Mouse (Mus musculus): ENCODE results near the gene Tspan14. TPM values are rescaled to one million over a fixed set of nuclear protein-coding genes. Genes with fewer than 3 reads are reported as not detected.

The Tspan14 gene
- polyA plus RNA-seq, 1 experiment from 2014 or later = 90.6 TPM

GRCm38 (mm10) chr14:41000801-41001200, 34.2 kb upstream of the Tspan14 start:
- DNase-seq (ENCODE audit: low spot score) = no peak
- 0 out of 2 replicates have a peak, but pooled peaks cover 5% of the 10 kb centered on the region for H3K27me3 ChIP-seq (ENCODE audit: low read depth, poor library complexity, severe bottlenecking)
- H3K36me3 ChIP-seq = peaks cover 45% of the 10 kb centered on the region
- H3K9me3 ChIP-seq (replicated peaks) = no peaks in the 10 kb centered on the region
- H3K4me3 ChIP-seq = no peak overlapping the region
- WGBS = 72% methylated on average over 4 of the region's 4 CpGs
- peaks cover 25% of the 10 kb centered on the region for H3K4me1 ChIP-seq
- no peak overlapping the region for H3K27ac ChIP-seq (replicated peaks)

GRCm38 (mm10) chr14:40999904-41000645, 33.5 kb upstream of the Tspan14 start:
- H3K27me3 ChIP-seq (ENCODE audit: low read depth, poor library complexity, severe bottlenecking) = 0 out of 2 replicates have a peak, but pooled peaks cover 5% of the 10 kb centered on the region
- no peak overlapping the region for H3K27ac ChIP-seq (replicated peaks)
- no peak overlapping the region for H3K4me3 ChIP-seq
- WGBS = 86% methylated on average over 7 of the region's 7 CpGs
- H3K36me3 ChIP-seq = peaks cover 50% of the 10 kb centered on the region
- H3K9me3 ChIP-seq (replicated peaks) = no peaks in the 10 kb centered on the region
- DNase-seq (ENCODE audit: low spot score) = no peak
- peaks cover 18% of the 10 kb centered on the region for H3K4me1 ChIP-seq

DNA sequence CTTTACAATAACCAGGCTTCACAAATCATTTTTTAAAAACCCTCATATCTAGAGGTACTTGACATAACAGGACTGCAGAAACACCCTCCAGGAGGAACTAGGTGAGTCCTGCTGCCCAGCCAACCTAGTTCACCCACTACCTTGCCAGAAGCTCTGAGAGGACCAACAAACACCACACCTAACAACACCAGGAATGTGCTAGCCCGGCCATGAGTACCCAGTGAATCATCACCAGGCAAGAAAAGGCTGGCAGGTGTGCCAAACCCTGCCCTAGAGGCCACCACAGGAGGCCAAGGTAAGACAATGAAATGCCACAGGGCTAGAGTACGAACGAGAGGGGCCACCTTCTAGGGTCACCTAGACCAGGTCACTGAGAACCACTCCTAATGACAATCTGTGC, 29.6 kb upstream of the Tspan14 start:
- H3K36me3 ChIP-seq = peaks cover 57% of the 10 kb centered on the region
- no peak overlapping the region for H3K27ac ChIP-seq (replicated peaks)
- H3K27me3 ChIP-seq (ENCODE audit: low read depth, poor library complexity, severe bottlenecking) = no peaks in the 10 kb centered on the region
- DNase-seq (ENCODE audit: low spot score) = no peak
- WGBS = 88% methylated on average over 3 of the region's 3 CpGs
- no peaks in the 10 kb centered on the region for H3K4me1 ChIP-seq
- H3K4me3 ChIP-seq = no peak overlapping the region
- no peaks in the 10 kb centered on the region for H3K9me3 ChIP-seq (replicated peaks)

- H3K27ac ChIP-seq (replicated peaks) = no peak overlapping the region
- H3K4me3 ChIP-seq = no peak overlapping the region
- peaks cover 30% of the 10 kb centered on the region for H3K36me3 ChIP-seq
- no peaks in the 10 kb centered on the region for H3K27me3 ChIP-seq (ENCODE audit: low read depth, poor library complexity, severe bottlenecking)
- DNase-seq (ENCODE audit: low spot score) = no peak
- no peaks in the 10 kb centered on the region for H3K4me1 ChIP-seq
- no peaks in the 10 kb centered on the region for H3K9me3 ChIP-seq (replicated peaks)
- WGBS = 76% methylated on average over 6 of the region's 6 CpGs
These were observed 25.9 kb upstream of the Tspan14 start for GRCm38 (mm10) chr14:40992464-40992863.

DNA sequence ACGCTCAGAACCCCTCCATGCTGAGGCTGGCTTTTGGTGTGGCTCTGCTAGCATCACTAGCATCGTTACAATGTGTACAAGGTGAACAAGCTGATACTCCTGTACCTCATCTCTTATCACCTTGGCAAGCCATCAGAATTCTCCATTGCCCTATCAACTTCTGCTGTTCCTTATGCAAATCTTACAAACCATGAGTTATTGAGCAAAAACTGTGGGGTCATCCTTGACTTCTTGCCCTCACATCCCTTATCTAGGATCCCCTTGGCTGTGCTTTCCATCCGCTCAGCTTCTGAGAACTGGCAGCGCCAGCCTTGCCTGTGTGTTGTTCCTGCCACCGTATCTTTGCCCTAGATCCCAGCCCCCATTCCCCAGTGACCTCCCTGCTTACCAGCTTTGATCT, 22.2 kb upstream of the Tspan14 start:
- Histone ChIP-seq H3K27me3 (ENCODE audit: low read depth, poor library complexity, severe bottlenecking) (no peaks in the 10 kb centered on the region), H3K36me3 (0 out of 2 replicates have a peak, but pooled peaks cover 4% of the 10 kb centered on the region), H3K27ac (replicated peaks) (no peak overlapping the region), H3K4me1 (no peaks in the 10 kb centered on the region), H3K9me3 (replicated peaks) (no peaks in the 10 kb centered on the region), H3K4me3 (no peak overlapping the region)
- 92% methylated on average over 5 of the region's 5 CpGs for WGBS
- DNase-seq (ENCODE audit: low spot score) = no peak

DNA sequence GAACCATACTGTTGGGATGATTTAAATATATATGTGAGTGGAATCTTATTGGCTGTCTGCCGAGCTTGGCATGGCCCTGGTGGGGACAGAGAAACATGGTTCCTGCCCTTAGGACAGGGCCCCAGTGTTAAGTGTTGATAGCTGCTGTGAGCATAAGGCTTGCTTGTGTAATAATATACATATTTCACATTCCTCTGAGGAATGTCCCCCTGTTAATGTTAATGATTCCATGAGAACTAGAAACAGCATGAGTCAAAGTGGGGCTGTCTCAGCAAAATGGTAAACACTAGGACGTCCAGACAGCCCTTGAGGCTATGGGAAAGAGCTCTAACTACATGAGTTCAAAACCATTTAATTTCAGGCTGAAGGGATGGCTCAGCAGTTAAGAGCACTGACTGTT, 20.6 kb upstream of the Tspan14 start:
- Histone ChIP-seq H3K4me1 (no peaks in the 10 kb centered on the region), H3K27ac (replicated peaks) (no peak overlapping the region), H3K4me3 (no peak overlapping the region), H3K36me3 (no peaks in the 10 kb centered on the region), H3K27me3 (ENCODE audit: low read depth, poor library complexity, severe bottlenecking) (no peaks in the 10 kb centered on the region), H3K9me3 (replicated peaks) (no peaks in the 10 kb centered on the region)
- no peak for DNase-seq (ENCODE audit: low spot score)
- WGBS = 83% methylated on average over 2 of the region's 2 CpGs

- WGBS = 89% methylated on average over 4 of the region's 4 CpGs
- no peak for DNase-seq (ENCODE audit: low spot score)
- H3K4me1 ChIP-seq = no peaks in the 10 kb centered on the region
- H3K27me3 ChIP-seq (ENCODE audit: low read depth, poor library complexity, severe bottlenecking) = no peaks in the 10 kb centered on the region
- no peak overlapping the region for H3K4me3 ChIP-seq
- H3K27ac ChIP-seq (replicated peaks) = no peak overlapping the region
- no peaks in the 10 kb centered on the region for H3K9me3 ChIP-seq (replicated peaks)
- no peaks in the 10 kb centered on the region for H3K36me3 ChIP-seq
These were observed 19.0 kb upstream of the Tspan14 start for GRCm38 (mm10) chr14:40985635-40986034.

- Histone ChIP-seq H3K27ac (replicated peaks) (no peak overlapping the region), H3K4me1 (no peaks in the 10 kb centered on the region), H3K27me3 (ENCODE audit: low read depth, poor library complexity, severe bottlenecking) (no peaks in the 10 kb centered on the region), H3K36me3 (no peaks in the 10 kb centered on the region), H3K9me3 (replicated peaks) (no peaks in the 10 kb centered on the region), H3K4me3 (no peak overlapping the region)
- DNase-seq (ENCODE audit: low spot score) = no peak
- 73% methylated on average over 1 of the region's 1 CpGs for WGBS
These were observed 13.1 kb upstream of the Tspan14 start for GRCm38 (mm10) chr14:40979723-40980122.

GRCm38 (mm10) chr14:40979002-40979401, 12.4 kb upstream of the Tspan14 start:
- Histone ChIP-seq H3K4me1 (no peaks in the 10 kb centered on the region), H3K27ac (replicated peaks) (no peak overlapping the region), H3K4me3 (no peak overlapping the region), H3K27me3 (ENCODE audit: low read depth, poor library complexity, severe bottlenecking) (no peaks in the 10 kb centered on the region), H3K9me3 (replicated peaks) (no peaks in the 10 kb centered on the region), H3K36me3 (no peaks in the 10 kb centered on the region)
- WGBS = 48% methylated on average over 4 of the region's 4 CpGs
- DNase-seq (ENCODE audit: low spot score) = peak; percentile 25

GRCm38 (mm10) chr14:40975127-40975721, 8.6 kb upstream of the Tspan14 start:
- peaks cover 6% of the 10 kb centered on the region; the same call in 1 of the 2 replicates for H3K4me1 ChIP-seq
- no peaks in the 10 kb centered on the region for H3K9me3 ChIP-seq (replicated peaks)
- no peak overlapping the region for H3K27ac ChIP-seq (replicated peaks)
- WGBS = 79% methylated on average over 6 of the region's 6 CpGs
- no peaks in the 10 kb centered on the region for H3K36me3 ChIP-seq
- no peaks in the 10 kb centered on the region for H3K27me3 ChIP-seq (ENCODE audit: low read depth, poor library complexity, severe bottlenecking)
- H3K4me3 ChIP-seq = no peak overlapping the region
- DNase-seq (ENCODE audit: low spot score) = peak; percentile 61

DNA sequence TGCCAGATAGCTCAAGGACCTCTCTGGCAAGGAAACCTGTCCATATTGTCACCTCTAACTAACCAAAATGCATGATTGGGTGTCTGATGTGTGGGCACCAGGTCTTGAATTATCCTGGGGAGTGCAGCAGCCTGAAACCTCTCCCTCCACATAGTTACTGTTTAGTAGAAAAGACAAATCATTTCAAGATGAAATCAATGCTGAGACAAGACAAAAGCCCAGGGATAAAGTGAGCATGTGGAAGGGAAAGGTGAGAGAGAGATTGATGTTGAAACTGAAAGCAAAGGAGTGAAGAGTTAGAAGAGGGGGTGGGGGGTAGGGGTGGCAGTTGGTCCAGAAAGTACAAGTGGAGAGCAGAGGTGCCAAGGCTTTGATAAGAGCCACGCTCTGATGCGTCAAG, 1.4 kb upstream of the Tspan14 start:
- Histone ChIP-seq H3K9me3 (replicated peaks) (no peaks in the 10 kb centered on the region), H3K27me3 (ENCODE audit: low read depth, poor library complexity, severe bottlenecking) (peaks cover 18% of the 10 kb centered on the region), H3K36me3 (no peaks in the 10 kb centered on the region), H3K4me1 (peaks cover 42% of the 10 kb centered on the region), H3K4me3 (peak overlapping the region; percentile 91), H3K27ac (replicated peaks) (no peak overlapping the region)
- no peak for DNase-seq (ENCODE audit: low spot score)
- 71% methylated on average over 2 of the region's 2 CpGs for WGBS

DNA sequence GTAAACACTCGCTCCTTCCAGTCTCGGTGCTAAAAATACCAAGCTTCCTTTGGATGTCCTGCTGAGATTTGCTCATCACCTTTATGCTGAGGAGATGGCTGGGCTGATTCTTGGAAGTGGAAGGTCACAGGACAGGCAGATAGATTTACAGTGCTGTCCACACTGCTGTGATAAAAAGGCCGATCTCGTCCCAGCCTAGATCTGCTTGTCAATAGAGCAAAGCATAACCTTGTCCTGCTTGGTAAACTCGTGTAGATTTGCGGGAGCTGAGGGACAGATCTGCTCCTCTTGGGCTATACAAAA, 942 bp upstream of the Tspan14 start:
- no peak for DNase-seq (ENCODE audit: low spot score)
- peaks cover 47% of the 10 kb centered on the region for H3K4me1 ChIP-seq
- H3K9me3 ChIP-seq (replicated peaks) = no peaks in the 10 kb centered on the region
- H3K36me3 ChIP-seq = no peaks in the 10 kb centered on the region
- peaks cover 18% of the 10 kb centered on the region for H3K27me3 ChIP-seq (ENCODE audit: low read depth, poor library complexity, severe bottlenecking)
- peak overlapping the region; percentile 96 for H3K27ac ChIP-seq (replicated peaks)
- WGBS = 4% methylated on average over 6 of the region's 6 CpGs
- peak overlapping the region; percentile 91 for H3K4me3 ChIP-seq

GRCm38 (mm10) chr14:40966862-40967597, 423 bp upstream of the Tspan14 start:
- Histone ChIP-seq H3K27me3 (ENCODE audit: low read depth, poor library complexity, severe bottlenecking) (peaks cover 18% of the 10 kb centered on the region), H3K9me3 (replicated peaks) (no peaks in the 10 kb centered on the region), H3K36me3 (no peaks in the 10 kb centered on the region), H3K4me3 (peak overlapping the region; percentile 91), H3K27ac (replicated peaks) (peak overlapping the region; percentile 96), H3K4me1 (peaks cover 52% of the 10 kb centered on the region)
- peak; percentile 99 for DNase-seq (ENCODE audit: low spot score)
- WGBS = under 1% methylated on average over 54 of the region's 62 CpGs
